Mouse (Mus musculus): ENCODE results near the gene Arid5b. TPM values are rescaled to one million over a fixed set of nuclear protein-coding genes. Genes with fewer than 3 reads are reported as not detected.

The Arid5b gene
- polyA plus RNA-seq, 1 experiment from 2014 or later, result 22.7 TPM

DNA sequence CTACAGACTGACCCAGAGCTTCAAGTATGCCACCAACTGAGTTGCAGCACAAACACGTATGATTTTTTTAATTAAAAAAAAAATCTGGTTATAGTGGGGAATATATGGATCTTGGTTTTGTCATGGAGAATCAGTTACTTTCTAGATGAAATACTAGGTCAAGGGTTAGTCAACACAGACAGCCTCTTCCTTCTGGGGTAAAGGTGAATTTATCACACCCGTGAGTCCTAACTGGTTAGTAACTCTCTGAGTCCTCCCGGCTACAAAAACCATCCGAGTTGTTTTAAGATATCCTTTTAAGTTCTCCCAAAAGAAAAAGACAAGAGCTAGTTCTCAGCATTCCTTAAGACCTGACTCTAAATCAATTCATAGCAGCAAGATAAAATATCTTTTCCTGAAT, 99.2 kb downstream of the Arid5b start:
- Histone ChIP-seq H3K36me3 (peaks cover 3% of the 10 kb centered on the region; the same call in 1 of the 2 replicates), H3K4me1 (replicated peaks) (peaks cover 3% of the 10 kb centered on the region; the same call in 1 of the 2 replicates), H3K9ac (no peak overlapping the region), H3K4me2 (no peak overlapping the region), H3K27me3 (no peaks in the 10 kb centered on the region), H3K4me3 (no peak overlapping the region), H3K9me3 (no peaks in the 10 kb centered on the region), H3K27ac (no peak overlapping the region)
- ATAC-seq (ENCODE audit: low FRiP score), result no peak
- WGBS, result 88% methylated on average over 4 of the region's 4 CpGs

DNA sequence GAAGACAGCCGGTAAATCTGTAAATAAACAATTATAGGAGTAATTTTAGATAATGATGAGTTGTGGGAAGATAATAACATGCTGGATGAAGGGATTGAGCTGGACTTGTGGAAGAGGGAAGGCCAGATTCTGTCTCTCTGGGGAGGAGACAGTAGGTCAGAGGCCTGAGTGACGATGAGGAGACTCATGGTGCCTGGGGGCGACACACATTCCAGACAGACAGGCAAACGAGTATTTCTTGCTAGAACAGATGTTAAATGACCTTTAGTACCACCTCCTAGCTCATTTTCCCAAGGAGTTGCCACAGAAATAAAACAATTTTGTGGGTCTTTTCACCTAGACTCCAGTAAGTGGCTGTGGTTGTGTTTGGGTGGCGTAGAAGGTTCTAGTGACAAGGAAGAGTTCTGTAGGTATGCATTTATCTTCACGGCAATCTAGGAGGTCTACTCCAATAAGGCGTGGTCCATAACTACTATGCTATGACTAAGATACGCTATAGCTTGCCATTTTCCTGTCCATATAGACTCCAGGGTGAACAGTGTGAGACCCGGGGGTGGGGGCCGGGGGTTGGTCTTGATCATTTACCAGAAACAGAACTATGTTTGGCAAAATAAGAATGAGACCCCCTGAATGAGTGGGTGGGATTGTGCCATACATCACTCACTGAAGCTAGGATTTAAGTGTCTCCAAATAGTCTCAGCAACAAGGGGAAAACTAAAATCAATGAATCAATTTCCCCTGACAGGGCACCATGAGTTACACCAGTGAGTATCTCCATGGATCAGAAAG, 100.6 kb downstream of the Arid5b start:
- H3K36me3 ChIP-seq, result peaks cover 3% of the 10 kb centered on the region; the same call in 1 of the 2 replicates
- no peaks in the 10 kb centered on the region for H3K9me3 ChIP-seq
- WGBS, result 82% methylated on average over 10 of the region's 10 CpGs
- H3K27ac ChIP-seq, result no peak overlapping the region
- no peaks in the 10 kb centered on the region for H3K27me3 ChIP-seq
- no peak overlapping the region for H3K4me2 ChIP-seq
- H3K4me3 ChIP-seq, result no peak overlapping the region
- peaks cover 3% of the 10 kb centered on the region; the same call in 1 of the 2 replicates for H3K4me1 ChIP-seq (replicated peaks)
- H3K9ac ChIP-seq, result no peak overlapping the region
- no peak for ATAC-seq (ENCODE audit: low FRiP score)

DNA sequence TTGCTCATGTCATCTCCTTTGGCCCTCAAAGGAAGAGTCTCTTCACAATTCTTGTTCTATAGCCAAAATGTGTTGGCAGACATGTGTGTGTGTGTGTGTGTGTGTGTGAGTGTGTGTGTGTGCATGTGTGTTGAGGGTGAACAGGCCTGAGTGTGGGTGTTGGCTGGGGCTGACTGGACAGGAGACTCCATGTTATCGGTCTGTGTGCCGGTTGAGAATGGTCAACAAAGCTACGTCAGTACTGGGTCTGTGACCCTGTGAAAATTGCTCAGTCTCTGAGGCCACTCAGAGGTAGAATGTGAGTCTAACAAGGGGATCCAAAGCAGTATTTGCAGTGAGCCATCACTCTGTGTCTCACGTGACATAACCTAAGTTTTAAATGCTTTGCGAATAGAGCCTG, 102.7 kb downstream of the Arid5b start:
- H3K4me2 ChIP-seq, result no peak overlapping the region
- no peaks in the 10 kb centered on the region for H3K27me3 ChIP-seq
- WGBS, result 94% methylated on average over 5 of the region's 5 CpGs
- peaks cover 3% of the 10 kb centered on the region; the same call in 1 of the 2 replicates for H3K36me3 ChIP-seq
- no peaks in the 10 kb centered on the region for H3K9me3 ChIP-seq
- no peaks in the 10 kb centered on the region; the same call in 1 of the 2 replicates for H3K4me1 ChIP-seq (replicated peaks)
- no peak overlapping the region for H3K9ac ChIP-seq
- no peak overlapping the region for H3K27ac ChIP-seq
- no peak for ATAC-seq (ENCODE audit: low FRiP score)
- H3K4me3 ChIP-seq, result no peak overlapping the region

DNA sequence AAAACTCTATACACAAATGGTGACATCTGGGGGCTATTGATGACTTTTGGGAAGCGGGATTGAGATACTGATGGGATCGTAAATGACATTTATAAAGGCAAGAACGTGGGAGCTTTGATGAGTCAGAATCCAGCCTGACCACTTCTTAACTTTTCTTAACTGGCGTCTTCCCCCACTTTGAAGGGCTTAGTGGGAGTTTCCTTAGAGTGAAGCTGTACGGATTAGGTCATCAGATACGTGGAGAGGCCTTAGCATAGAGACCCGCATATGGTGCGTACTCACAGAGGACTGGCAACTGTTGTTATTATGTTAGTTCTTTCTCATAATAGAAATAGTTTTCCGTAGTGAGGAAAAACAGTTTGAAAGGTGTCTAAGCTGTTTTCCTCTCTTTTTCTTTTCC, 104.9 kb downstream of the Arid5b start:
- WGBS, result 92% methylated on average over 9 of the region's 9 CpGs
- no peak for ATAC-seq (ENCODE audit: low FRiP score)
- Histone ChIP-seq H3K4me2 (no peak overlapping the region), H3K27me3 (no peaks in the 10 kb centered on the region), H3K4me1 (replicated peaks) (peaks cover 6% of the 10 kb centered on the region; the same call in 1 of the 2 replicates), H3K9ac (no peak overlapping the region), H3K4me3 (no peak overlapping the region), H3K36me3 (peaks cover 3% of the 10 kb centered on the region; the same call in 1 of the 2 replicates), H3K9me3 (no peaks in the 10 kb centered on the region), H3K27ac (no peak overlapping the region)

DNA sequence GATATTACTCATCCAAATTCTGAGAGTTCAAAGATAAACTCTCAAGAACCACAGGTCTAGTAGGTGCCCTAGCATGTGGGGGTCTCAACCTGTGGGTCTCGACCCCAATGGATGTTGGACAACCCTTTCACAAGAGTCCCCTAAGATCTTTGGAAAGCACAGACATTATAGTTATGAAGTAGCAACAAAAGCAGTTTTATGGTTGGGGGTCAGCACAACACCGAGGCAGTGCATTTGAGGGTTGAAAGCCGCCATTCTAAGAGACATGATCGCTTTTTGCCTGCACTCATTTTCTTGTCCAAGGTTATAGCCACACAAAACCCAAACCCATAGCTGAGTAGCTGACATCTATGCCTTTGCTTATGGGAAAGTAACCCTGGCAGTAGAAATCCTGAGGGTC, 105.6 kb downstream of the Arid5b start:
- no peak overlapping the region for H3K4me3 ChIP-seq
- H3K36me3 ChIP-seq, result peaks cover 3% of the 10 kb centered on the region; the same call in 1 of the 2 replicates
- 94% methylated on average over 4 of the region's 4 CpGs for WGBS
- no peaks in the 10 kb centered on the region for H3K27me3 ChIP-seq
- H3K4me2 ChIP-seq, result no peak overlapping the region
- no peak for ATAC-seq (ENCODE audit: low FRiP score)
- no peak overlapping the region for H3K27ac ChIP-seq
- no peaks in the 10 kb centered on the region for H3K9me3 ChIP-seq
- peaks cover 6% of the 10 kb centered on the region; the same call in 1 of the 2 replicates for H3K4me1 ChIP-seq (replicated peaks)
- no peak overlapping the region for H3K9ac ChIP-seq

DNA sequence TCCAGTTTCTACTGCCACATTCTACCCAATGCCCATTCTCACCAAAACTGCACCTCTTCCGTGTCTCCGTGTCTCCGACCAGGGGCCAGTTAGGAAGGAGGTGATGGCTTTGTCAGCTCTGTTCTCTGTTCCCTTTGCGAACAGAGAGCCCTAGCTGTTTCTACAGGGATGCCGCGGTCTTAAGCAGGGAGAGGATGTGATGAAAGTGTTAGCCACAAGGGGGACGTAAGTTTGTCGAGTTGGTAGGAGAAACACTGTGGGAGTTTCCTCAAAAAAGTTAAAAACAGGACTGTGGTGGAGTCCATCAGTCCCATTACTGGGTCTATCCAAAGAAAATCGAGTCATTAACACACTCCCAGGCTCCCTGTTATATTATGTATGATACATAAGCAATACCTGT, 106.6 kb downstream of the Arid5b start:
- Histone ChIP-seq H3K4me1 (replicated peaks) (peaks cover 14% of the 10 kb centered on the region), H3K36me3 (peaks cover 3% of the 10 kb centered on the region; the same call in 1 of the 2 replicates), H3K9ac (no peak overlapping the region), H3K4me2 (no peak overlapping the region), H3K27ac (no peak overlapping the region), H3K9me3 (no peaks in the 10 kb centered on the region), H3K4me3 (no peak overlapping the region), H3K27me3 (no peaks in the 10 kb centered on the region)
- no peak for ATAC-seq (ENCODE audit: low FRiP score)
- 52% methylated on average over 9 of the region's 9 CpGs for WGBS

DNA sequence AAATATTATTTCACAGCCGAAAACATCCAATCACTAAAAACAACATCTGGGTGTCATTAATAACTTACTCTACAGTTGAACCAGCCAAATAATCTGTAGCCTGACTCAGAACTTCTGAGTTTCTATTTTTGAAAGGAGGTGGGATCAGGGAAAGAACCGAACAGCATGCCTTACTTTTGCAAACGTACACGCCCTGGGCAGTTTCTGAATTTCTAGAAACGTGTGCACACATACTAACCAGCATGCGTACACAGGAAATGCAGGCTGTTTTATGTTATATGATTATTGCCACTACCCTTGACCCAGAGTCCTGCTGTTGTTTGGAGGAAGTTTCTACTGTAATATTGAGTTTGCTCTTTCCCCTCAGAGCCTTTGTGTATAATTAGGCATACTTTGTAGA, 109.9 kb downstream of the Arid5b start:
- Histone ChIP-seq H3K4me2 (no peak overlapping the region), H3K4me3 (no peak overlapping the region), H3K27me3 (no peaks in the 10 kb centered on the region), H3K36me3 (no peaks in the 10 kb centered on the region), H3K9me3 (no peaks in the 10 kb centered on the region), H3K4me1 (replicated peaks) (peaks cover 31% of the 10 kb centered on the region), H3K9ac (no peak overlapping the region), H3K27ac (0 out of 2 replicates have a peak overlapping the region, but pooled peaks have one; percentile 18)
- no peak for ATAC-seq (ENCODE audit: low FRiP score)
- 89% methylated on average over 6 of the region's 6 CpGs for WGBS

DNA sequence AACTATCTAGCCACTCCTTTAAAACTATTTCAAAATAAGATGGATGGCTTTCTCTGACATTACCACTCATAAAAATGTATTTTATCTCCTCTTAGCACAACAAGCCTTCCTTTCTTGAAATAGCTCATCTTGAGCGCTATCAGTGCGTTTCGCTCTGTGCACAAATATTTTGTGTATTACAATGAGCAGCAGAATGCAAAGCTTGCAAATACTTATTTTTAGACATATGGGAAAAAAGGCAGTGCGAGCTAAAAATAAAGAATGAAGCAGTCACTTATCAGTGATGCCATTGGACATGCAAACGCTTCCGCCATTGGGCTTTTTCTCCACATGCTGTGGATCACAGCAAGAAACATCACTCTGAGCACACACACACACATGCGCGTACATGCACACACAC, 110.4 kb downstream of the Arid5b start:
- peak overlapping the region; percentile 18; the same call in 1 of the 2 replicates for H3K27ac ChIP-seq
- no peak overlapping the region for H3K4me3 ChIP-seq
- no peaks in the 10 kb centered on the region for H3K27me3 ChIP-seq
- no peak overlapping the region for H3K4me2 ChIP-seq
- WGBS, result 94% methylated on average over 8 of the region's 8 CpGs
- no peak overlapping the region for H3K9ac ChIP-seq
- no peaks in the 10 kb centered on the region for H3K36me3 ChIP-seq
- no peaks in the 10 kb centered on the region for H3K9me3 ChIP-seq
- peaks cover 31% of the 10 kb centered on the region for H3K4me1 ChIP-seq (replicated peaks)
- no peak for ATAC-seq (ENCODE audit: low FRiP score)

DNA sequence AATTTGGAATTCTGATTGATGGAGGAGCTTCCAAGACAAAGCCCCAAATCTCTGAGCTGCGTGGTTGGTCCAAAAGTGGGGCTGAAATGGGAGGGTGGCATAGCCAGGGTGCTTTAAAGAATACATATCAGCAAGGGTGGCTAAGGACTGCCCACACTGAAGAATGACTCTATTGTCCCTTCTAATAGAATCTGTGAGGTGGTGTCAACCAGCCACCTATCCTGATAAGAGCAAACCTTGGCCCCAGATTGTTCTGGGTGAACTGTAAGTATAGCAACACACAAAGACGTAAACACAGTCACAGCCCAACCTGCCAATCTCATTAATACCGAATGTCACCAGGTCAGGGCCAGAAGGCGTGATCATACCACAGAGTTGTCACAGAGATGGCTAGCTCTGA, 111.4 kb downstream of the Arid5b start:
- Histone ChIP-seq H3K9ac (no peak overlapping the region), H3K4me1 (replicated peaks) (peaks cover 31% of the 10 kb centered on the region), H3K27ac (peak overlapping the region; percentile 53), H3K4me3 (no peak overlapping the region), H3K27me3 (no peaks in the 10 kb centered on the region), H3K36me3 (no peaks in the 10 kb centered on the region), H3K9me3 (no peaks in the 10 kb centered on the region), H3K4me2 (no peak overlapping the region)
- WGBS, result 56% methylated on average over 4 of the region's 4 CpGs
- 0 out of 2 replicates have a peak, but pooled peaks have one; percentile 22 for ATAC-seq (ENCODE audit: low FRiP score)

DNA sequence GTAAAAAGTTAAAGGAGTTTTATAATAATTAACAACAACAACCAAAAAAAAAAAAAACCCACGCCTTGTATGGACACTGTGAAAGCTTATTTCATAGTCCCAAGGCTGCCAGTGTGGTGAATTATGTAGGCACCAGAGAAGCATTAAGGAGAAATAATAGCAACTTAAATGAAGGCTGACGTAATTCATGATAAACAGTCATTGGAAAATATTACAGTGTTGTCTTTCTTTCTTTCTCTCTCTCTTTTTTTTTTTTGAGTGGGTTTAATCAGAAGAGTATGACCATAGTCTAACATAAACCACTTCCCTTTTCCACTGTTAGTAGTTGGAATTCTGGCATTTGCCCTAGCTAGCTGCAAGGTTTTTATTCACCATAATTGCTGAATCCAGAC, 111.8 kb downstream of the Arid5b start:
- Histone ChIP-seq H3K4me1 (replicated peaks) (peaks cover 31% of the 10 kb centered on the region), H3K9ac (no peak overlapping the region), H3K27ac (peak overlapping the region; percentile 53; the same call in 1 of the 2 replicates), H3K9me3 (no peaks in the 10 kb centered on the region), H3K27me3 (no peaks in the 10 kb centered on the region), H3K4me3 (no peak overlapping the region), H3K4me2 (no peak overlapping the region), H3K36me3 (no peaks in the 10 kb centered on the region)
- WGBS, result 70% methylated on average over 2 of the region's 2 CpGs
- no peak for ATAC-seq (ENCODE audit: low FRiP score)

DNA sequence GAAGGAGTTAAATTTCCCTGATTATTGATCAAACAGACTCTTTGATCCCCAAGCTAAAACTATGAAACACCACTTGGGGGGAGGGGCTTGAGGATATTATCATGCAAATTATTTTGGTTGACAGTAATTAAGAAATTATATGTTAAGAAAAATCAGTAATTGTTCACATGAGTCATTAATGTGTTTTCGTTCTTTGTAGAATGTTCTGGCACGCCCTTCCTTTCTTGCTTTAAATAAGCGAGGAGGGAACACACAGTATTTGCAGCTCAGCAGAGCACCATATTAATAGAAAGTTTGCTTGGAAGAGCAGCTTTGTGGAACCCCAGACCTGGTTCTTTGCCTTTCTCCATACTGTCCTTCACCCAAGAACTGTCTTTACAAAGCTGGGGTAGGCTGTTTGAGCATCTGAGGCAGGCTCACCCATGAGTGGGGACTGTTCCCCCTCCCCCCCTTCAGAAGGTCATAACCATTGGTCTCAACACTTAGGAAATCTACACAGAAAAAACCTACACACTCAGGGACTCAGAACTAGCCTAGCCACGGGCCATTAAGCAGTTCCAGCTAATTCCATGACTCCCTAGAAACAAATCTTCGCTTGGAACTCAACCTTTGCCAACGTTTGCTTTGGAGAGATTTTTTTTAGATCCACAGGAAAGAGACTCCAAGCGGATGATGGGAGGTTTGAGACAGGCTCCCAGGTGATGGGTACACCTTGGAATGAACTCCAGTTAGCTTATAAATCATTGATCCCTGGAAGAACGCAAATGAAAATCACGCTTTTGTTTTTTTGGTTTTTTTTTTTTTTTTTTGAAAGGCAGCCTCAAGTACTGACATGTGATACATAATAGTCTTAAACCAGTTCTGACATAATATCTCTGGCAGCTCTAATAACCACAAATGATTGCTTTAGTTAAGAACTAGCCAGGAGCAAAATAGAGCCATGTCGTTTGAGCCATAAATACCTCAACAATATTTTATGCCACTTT, 112.5 kb downstream of the Arid5b start:
- Histone ChIP-seq H3K36me3 (no peaks in the 10 kb centered on the region), H3K27ac (peak overlapping the region; percentile 70), H3K4me1 (replicated peaks) (peaks cover 31% of the 10 kb centered on the region), H3K4me2 (no peak overlapping the region), H3K9me3 (no peaks in the 10 kb centered on the region), H3K4me3 (no peak overlapping the region), H3K27me3 (no peaks in the 10 kb centered on the region), H3K9ac (no peak overlapping the region)
- ATAC-seq (ENCODE audit: low FRiP score), result no peak
- WGBS, result 58% methylated on average over 10 of the region's 10 CpGs
